Mouse (Mus musculus): ENCODE data around the gene Prdm16.

Prdm16 gene

GRCm38 (mm10) chr4:154636721-154637311 lies at the start of gene Prdm16:
TSS of gene Prdm16 (minus strand) at chr4:154636873.
- peak; percentile 48 to 53 for DNase-seq

GRCm38 (mm10) chr4:154683068-154683752 lies 46.5 kb upstream of the Prdm16 start:
- DNase-seq = no peak

GRCm38 (mm10) chr4:154682311-154682710 lies 45.6 kb upstream of the Prdm16 start:
- DNase-seq = no peak

GRCm38 (mm10) chr4:154675441-154676000 lies 38.8 kb upstream of the Prdm16 start:
- no peak for DNase-seq

GRCm38 (mm10) chr4:154674966-154675365 lies 38.3 kb upstream of the Prdm16 start:
- DNase-seq = no peak

- peak; percentile 34 to 58 for DNase-seq
Measured at GRCm38 (mm10) chr4:154674541-154674940, 37.9 kb upstream of the Prdm16 start.

- no peak for DNase-seq
Measured at GRCm38 (mm10) chr4:154673986-154674385, 37.3 kb upstream of the Prdm16 start.

- no peak for DNase-seq
Measured at GRCm38 (mm10) chr4:154672027-154672426, 35.4 kb upstream of the Prdm16 start.

- peak; percentile 69 to 80 for DNase-seq
Measured at GRCm38 (mm10) chr4:154671232-154671912, 34.7 kb upstream of the Prdm16 start.

GRCm38 (mm10) chr4:154667767-154668166 lies 31.1 kb upstream of the Prdm16 start, which contains the start of gene Actrt2:
TSS of gene Actrt2 (minus strand) at chr4:154667867.
- no peak for DNase-seq

- no peak for DNase-seq
Measured at GRCm38 (mm10) chr4:154662681-154663215, 26.1 kb upstream of the Prdm16 start.

- DNase-seq = no peak
Measured at GRCm38 (mm10) chr4:154661256-154661655, 24.6 kb upstream of the Prdm16 start.

GRCm38 (mm10) chr4:154660025-154660424 lies 23.4 kb upstream of the Prdm16 start:
- no peak for DNase-seq

GRCm38 (mm10) chr4:154655134-154655910 lies 18.6 kb upstream of the Prdm16 start:
- DNase-seq = peak in 1 of 2 experiments; percentile 50

- DNase-seq = no peak
Measured at GRCm38 (mm10) chr4:154652494-154652893, 15.8 kb upstream of the Prdm16 start.

GRCm38 (mm10) chr4:154649083-154649747 lies 12.5 kb upstream of the Prdm16 start:
- DNase-seq = no peak

- peak; percentile 49 to 66 for DNase-seq
Measured at GRCm38 (mm10) chr4:154642496-154642895, 5.8 kb upstream of the Prdm16 start.

GRCm38 (mm10) chr4:154641296-154642110 lies 4.8 kb upstream of the Prdm16 start:
- DNase-seq = no peak

- DNase-seq = no peak
Measured at GRCm38 (mm10) chr4:154640443-154641295, 4.0 kb upstream of the Prdm16 start.
